Mouse (Mus musculus): ENCODE data around the gene Il1r1. TPM values are rescaled to one million over a fixed set of nuclear protein-coding genes. Genes with fewer than 3 reads are reported as not detected.

The Il1r1 gene
- polyA plus RNA-seq, 1 experiment from 2014 or later: 8.6 TPM

DNA sequence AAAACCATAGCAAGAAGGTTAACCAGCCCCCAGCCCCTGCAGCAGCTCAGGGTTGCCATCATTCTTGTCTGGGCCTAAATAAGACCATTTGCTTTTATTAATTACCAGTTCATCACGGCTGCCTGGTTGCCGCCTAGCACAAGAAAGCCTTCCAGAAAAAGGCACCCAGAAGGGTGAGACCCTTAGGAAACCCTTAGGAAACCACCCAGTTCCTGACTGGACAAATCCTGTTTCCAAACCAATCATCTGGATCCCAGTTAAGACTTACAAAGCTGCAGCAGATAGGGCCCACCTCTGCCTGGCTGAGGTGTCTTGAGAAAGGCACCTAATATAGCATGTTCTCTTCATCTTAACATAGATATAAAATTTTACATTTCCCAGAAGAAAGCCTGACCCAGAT, 1.3 kb upstream of the Il1r1 start:
- 95% methylated on average over 2 of the region's 2 CpGs for WGBS
- ATAC-seq (replicated peaks; ENCODE audit: low FRiP score, low TSS enrichment, low read depth) (no peak), DNase-seq (ENCODE audit: low spot score) (no peak)
- Histone ChIP-seq H3K4me1 (replicated peaks; ENCODE audit: control insufficient read depth, insufficient read depth, low read length) (peaks cover 11% of the 10 kb centered on the region), H3K4me3 (ENCODE audit: low read depth, low read length) (no peak overlapping the region), H3K27ac (ENCODE audit: low read depth) (no peak overlapping the region), H3K9me3 (ENCODE audit: control insufficient read depth, low read length) (no peaks in the 10 kb centered on the region), H3K27me3 (replicated peaks; ENCODE audit: control insufficient read depth, insufficient read depth, low read length) (no peaks in the 10 kb centered on the region), H3K36me3 (ENCODE audit: control insufficient read depth, insufficient read depth, low read length) (no peaks in the 10 kb centered on the region), H3K9ac (ENCODE audit: low read length) (no peak overlapping the region), H3K4me2 (ENCODE audit: low read length) (no peak overlapping the region)

DNA sequence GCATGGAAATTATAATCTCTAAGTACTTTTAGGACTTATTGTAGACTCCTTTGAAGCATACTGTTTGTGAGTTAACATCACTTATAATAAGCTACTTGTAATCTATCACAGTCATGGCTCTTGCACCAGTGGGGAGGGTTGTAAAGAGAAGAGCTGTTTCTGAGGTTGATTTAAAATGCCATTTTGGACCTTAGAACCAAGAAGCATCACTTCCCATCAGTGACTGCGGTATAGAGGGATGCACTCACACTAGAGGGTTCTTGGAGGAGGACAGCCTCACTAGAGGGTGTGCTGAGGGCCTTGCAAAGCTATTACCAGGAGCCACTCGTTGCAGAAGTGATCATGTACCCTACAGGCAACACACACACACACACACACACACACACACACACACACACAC, 700 bp downstream of the Il1r1 start:
- no peaks in the 10 kb centered on the region for H3K9me3 ChIP-seq (ENCODE audit: control insufficient read depth, low read length)
- no peaks in the 10 kb centered on the region for H3K27me3 ChIP-seq (replicated peaks; ENCODE audit: control insufficient read depth, insufficient read depth, low read length)
- no peak for ATAC-seq (replicated peaks; ENCODE audit: low FRiP score, low TSS enrichment, low read depth)
- peaks cover 11% of the 10 kb centered on the region for H3K4me1 ChIP-seq (replicated peaks; ENCODE audit: control insufficient read depth, insufficient read depth, low read length)
- no peak for DNase-seq (ENCODE audit: low spot score)
- no peak overlapping the region for H3K4me3 ChIP-seq (ENCODE audit: low read depth, low read length)
- H3K4me2 ChIP-seq (ENCODE audit: low read length): peak overlapping the region; percentile 41
- H3K27ac ChIP-seq (ENCODE audit: low read depth): 0 out of 2 replicates have a peak overlapping the region, but pooled peaks have one; percentile 51
- H3K36me3 ChIP-seq (ENCODE audit: control insufficient read depth, insufficient read depth, low read length): no peaks in the 10 kb centered on the region
- WGBS: 69% methylated on average over 2 of the region's 2 CpGs
- no peak overlapping the region for H3K9ac ChIP-seq (ENCODE audit: low read length)

DNA sequence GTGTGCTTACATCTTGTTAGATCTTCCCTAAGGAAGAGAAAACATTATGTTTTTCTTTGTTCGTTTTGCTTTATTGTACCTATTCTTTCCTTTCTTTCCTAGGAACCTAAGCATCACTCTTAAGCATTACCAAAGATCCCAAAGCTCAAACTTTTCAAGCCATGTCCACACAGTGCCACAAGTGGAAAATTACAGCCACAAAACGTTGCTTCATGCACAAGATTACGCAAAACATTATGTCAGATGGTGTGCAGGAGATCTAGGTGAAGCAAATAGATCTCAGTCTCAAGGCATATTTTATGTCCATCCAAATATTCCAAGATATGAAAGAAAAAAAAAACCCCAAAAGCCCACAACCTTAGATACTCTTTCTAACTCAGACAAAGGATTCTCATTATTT, 4.2 kb downstream of the Il1r1 start:
- WGBS: 85% methylated on average over 3 of the region's 3 CpGs
- Histone ChIP-seq H3K27ac (ENCODE audit: low read depth) (no peak overlapping the region), H3K4me2 (ENCODE audit: low read length) (no peak overlapping the region), H3K27me3 (replicated peaks; ENCODE audit: control insufficient read depth, insufficient read depth, low read length) (no peaks in the 10 kb centered on the region), H3K9ac (ENCODE audit: low read length) (no peak overlapping the region), H3K4me3 (ENCODE audit: low read depth, low read length) (no peak overlapping the region), H3K9me3 (ENCODE audit: control insufficient read depth, low read length) (no peaks in the 10 kb centered on the region), H3K4me1 (replicated peaks; ENCODE audit: control insufficient read depth, insufficient read depth, low read length) (peaks cover 21% of the 10 kb centered on the region), H3K36me3 (ENCODE audit: control insufficient read depth, insufficient read depth, low read length) (no peaks in the 10 kb centered on the region)
- no peak for DNase-seq (ENCODE audit: low spot score)
- no peak for ATAC-seq (replicated peaks; ENCODE audit: low FRiP score, low TSS enrichment, low read depth)

DNA sequence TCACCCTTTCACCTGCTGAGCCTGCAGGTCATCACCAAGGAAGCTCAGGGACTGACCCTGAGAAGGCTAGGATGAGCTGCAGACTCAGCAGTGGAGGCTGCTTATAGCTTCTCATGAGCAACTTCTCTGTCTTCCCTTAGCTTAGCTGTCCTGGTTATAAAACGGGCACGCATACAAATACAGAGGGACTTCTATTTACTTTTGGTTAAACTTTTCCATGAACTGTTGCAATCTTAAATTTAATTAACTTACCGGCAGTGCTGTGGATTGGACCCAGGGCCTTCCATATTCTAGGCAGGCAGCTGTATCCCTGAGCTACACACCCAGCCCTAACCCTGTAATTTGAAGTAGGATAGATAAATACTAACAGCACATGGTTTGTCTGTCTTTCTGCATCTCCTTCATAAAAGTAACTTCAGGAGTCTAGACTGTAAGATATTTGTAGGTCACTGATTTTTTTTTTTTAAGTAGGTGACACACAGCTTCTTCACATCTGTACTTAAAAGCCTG, 4.9 kb downstream of the Il1r1 start:
- DNase-seq (ENCODE audit: low spot score): no peak
- Histone ChIP-seq H3K4me3 (ENCODE audit: low read depth, low read length) (no peak overlapping the region), H3K4me1 (replicated peaks; ENCODE audit: control insufficient read depth, insufficient read depth, low read length) (peaks cover 16% of the 10 kb centered on the region), H3K9ac (ENCODE audit: low read length) (no peak overlapping the region), H3K27me3 (replicated peaks; ENCODE audit: control insufficient read depth, insufficient read depth, low read length) (no peaks in the 10 kb centered on the region), H3K27ac (ENCODE audit: low read depth) (no peak overlapping the region), H3K4me2 (ENCODE audit: low read length) (no peak overlapping the region), H3K9me3 (ENCODE audit: control insufficient read depth, low read length) (no peaks in the 10 kb centered on the region), H3K36me3 (ENCODE audit: control insufficient read depth, insufficient read depth, low read length) (no peaks in the 10 kb centered on the region)
- WGBS: 70% methylated on average over 3 of the region's 3 CpGs
- no peak for ATAC-seq (replicated peaks; ENCODE audit: low FRiP score, low TSS enrichment, low read depth)

DNA sequence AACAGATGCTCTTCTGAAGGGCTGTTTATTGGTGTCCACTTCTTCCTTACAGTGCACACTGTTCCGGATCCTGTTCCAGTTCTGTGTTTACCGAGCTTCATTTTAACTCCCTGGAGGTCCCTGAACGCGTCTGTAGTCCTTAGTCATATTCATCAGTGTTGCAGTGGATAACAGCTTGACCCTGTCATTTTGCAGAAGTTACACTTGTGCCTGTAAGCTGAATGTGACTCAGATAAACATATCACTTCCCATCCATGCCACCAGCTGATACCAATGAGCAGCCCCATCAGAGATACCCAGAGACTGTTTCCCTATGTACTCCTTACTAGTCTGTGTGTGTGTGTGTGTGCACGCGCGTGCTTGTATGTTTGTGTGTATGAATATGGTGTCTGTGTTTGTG, 5.5 kb downstream of the Il1r1 start:
- H3K27me3 ChIP-seq (replicated peaks; ENCODE audit: control insufficient read depth, insufficient read depth, low read length): no peaks in the 10 kb centered on the region
- H3K4me1 ChIP-seq (replicated peaks; ENCODE audit: control insufficient read depth, insufficient read depth, low read length): peaks cover 16% of the 10 kb centered on the region
- H3K27ac ChIP-seq (ENCODE audit: low read depth): no peak overlapping the region
- H3K36me3 ChIP-seq (ENCODE audit: control insufficient read depth, insufficient read depth, low read length): no peaks in the 10 kb centered on the region
- no peak overlapping the region for H3K4me3 ChIP-seq (ENCODE audit: low read depth, low read length)
- DNase-seq (ENCODE audit: low spot score) (no peak), ATAC-seq (replicated peaks; ENCODE audit: low FRiP score, low TSS enrichment, low read depth) (no peak)
- no peaks in the 10 kb centered on the region for H3K9me3 ChIP-seq (ENCODE audit: control insufficient read depth, low read length)
- H3K9ac ChIP-seq (ENCODE audit: low read length): no peak overlapping the region
- 53% methylated on average over 7 of the region's 7 CpGs for WGBS
- no peak overlapping the region for H3K4me2 ChIP-seq (ENCODE audit: low read length)

DNA sequence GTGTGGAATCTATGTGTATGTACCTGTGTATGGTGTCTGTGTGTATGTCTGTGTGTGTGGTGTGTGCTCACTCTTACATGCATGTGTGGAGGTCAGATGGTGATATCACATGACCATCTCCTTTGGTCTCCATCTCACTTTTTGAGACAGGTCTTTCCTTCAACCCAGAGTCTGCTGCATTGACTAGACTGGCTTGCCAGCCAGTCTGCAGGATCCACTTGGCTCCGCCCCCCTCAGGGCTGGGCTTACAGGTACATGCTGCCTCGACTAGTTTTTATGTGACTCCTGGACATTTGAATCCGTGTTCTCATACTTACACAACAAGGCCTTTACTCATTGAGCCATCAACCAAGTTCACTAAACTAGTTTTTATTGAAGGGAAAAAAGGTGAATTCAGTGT, 6.2 kb downstream of the Il1r1 start:
- WGBS: 90% methylated on average over 3 of the region's 3 CpGs
- H3K4me3 ChIP-seq (ENCODE audit: low read depth, low read length): no peak overlapping the region
- no peak overlapping the region for H3K27ac ChIP-seq (ENCODE audit: low read depth)
- H3K9ac ChIP-seq (ENCODE audit: low read length): no peak overlapping the region
- no peak overlapping the region for H3K4me2 ChIP-seq (ENCODE audit: low read length)
- no peak for ATAC-seq (replicated peaks; ENCODE audit: low FRiP score, low TSS enrichment, low read depth)
- H3K4me1 ChIP-seq (replicated peaks; ENCODE audit: control insufficient read depth, insufficient read depth, low read length): peaks cover 16% of the 10 kb centered on the region
- no peaks in the 10 kb centered on the region for H3K36me3 ChIP-seq (ENCODE audit: control insufficient read depth, insufficient read depth, low read length)
- DNase-seq (ENCODE audit: low spot score): no peak
- no peaks in the 10 kb centered on the region for H3K9me3 ChIP-seq (ENCODE audit: control insufficient read depth, low read length)
- no peaks in the 10 kb centered on the region for H3K27me3 ChIP-seq (replicated peaks; ENCODE audit: control insufficient read depth, insufficient read depth, low read length)

DNA sequence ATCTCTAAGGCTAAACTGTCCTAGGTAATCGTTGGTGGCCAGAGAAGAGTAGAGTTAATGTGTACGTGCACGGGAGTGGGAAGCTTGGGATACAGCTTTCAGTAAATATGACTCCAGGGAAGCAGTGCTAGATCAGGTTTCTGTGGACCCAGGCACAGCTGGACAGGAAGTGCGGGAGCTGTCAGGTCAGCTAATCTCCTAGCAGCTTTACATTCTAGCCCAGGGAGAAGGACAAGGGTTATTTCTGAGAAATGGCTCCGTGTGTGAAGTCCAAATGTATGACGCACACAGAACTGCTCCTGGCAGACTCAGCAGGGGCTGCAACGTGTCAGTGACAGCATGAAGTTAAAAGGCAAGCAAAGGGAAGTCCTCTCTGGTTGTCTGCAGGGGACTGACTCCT, 8.3 kb downstream of the Il1r1 start:
- DNase-seq (ENCODE audit: low spot score) (no peak), ATAC-seq (replicated peaks; ENCODE audit: low FRiP score, low TSS enrichment, low read depth) (0 out of 2 replicates have a peak, but pooled peaks have one; percentile 32)
- Histone ChIP-seq H3K9me3 (ENCODE audit: control insufficient read depth, low read length) (no peaks in the 10 kb centered on the region), H3K9ac (ENCODE audit: low read length) (no peak overlapping the region), H3K4me1 (replicated peaks; ENCODE audit: control insufficient read depth, insufficient read depth, low read length) (peaks cover 16% of the 10 kb centered on the region), H3K4me2 (ENCODE audit: low read length) (no peak overlapping the region), H3K27me3 (replicated peaks; ENCODE audit: control insufficient read depth, insufficient read depth, low read length) (no peaks in the 10 kb centered on the region), H3K27ac (ENCODE audit: low read depth) (peak overlapping the region; percentile 39), H3K4me3 (ENCODE audit: low read depth, low read length) (no peak overlapping the region), H3K36me3 (ENCODE audit: control insufficient read depth, insufficient read depth, low read length) (no peaks in the 10 kb centered on the region)
- WGBS: 25% methylated on average over 7 of the region's 7 CpGs

DNA sequence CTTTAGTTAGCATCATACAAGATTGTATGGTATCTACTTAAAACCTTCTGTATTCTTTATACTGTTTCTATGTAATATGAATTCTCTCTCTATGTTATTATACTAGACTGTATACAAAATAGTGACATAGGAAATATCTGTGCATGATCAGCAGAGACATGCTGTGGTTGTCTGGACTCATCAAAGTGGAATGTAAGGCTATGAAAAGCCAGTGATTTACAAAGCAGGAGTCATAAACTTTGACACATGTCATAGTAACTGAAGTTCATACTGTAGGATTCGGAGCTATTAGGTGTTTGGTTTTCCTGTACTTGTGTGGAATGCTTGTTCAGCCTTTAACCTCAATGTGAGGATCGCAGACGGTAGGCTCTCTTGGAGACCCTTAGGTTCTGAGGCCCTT, 8.7 kb downstream of the Il1r1 start:
- Histone ChIP-seq H3K4me3 (ENCODE audit: low read depth, low read length) (no peak overlapping the region), H3K9me3 (ENCODE audit: control insufficient read depth, low read length) (no peaks in the 10 kb centered on the region), H3K27me3 (replicated peaks; ENCODE audit: control insufficient read depth, insufficient read depth, low read length) (no peaks in the 10 kb centered on the region), H3K9ac (ENCODE audit: low read length) (no peak overlapping the region), H3K27ac (ENCODE audit: low read depth) (peak overlapping the region; percentile 39), H3K4me1 (replicated peaks; ENCODE audit: control insufficient read depth, insufficient read depth, low read length) (peaks cover 16% of the 10 kb centered on the region), H3K36me3 (ENCODE audit: control insufficient read depth, insufficient read depth, low read length) (no peaks in the 10 kb centered on the region), H3K4me2 (ENCODE audit: low read length) (no peak overlapping the region)
- 58% methylated on average over 3 of the region's 3 CpGs for WGBS
- DNase-seq (ENCODE audit: low spot score) (no peak), ATAC-seq (replicated peaks; ENCODE audit: low FRiP score, low TSS enrichment, low read depth) (0 out of 2 replicates have a peak, but pooled peaks have one; percentile 8)

DNA sequence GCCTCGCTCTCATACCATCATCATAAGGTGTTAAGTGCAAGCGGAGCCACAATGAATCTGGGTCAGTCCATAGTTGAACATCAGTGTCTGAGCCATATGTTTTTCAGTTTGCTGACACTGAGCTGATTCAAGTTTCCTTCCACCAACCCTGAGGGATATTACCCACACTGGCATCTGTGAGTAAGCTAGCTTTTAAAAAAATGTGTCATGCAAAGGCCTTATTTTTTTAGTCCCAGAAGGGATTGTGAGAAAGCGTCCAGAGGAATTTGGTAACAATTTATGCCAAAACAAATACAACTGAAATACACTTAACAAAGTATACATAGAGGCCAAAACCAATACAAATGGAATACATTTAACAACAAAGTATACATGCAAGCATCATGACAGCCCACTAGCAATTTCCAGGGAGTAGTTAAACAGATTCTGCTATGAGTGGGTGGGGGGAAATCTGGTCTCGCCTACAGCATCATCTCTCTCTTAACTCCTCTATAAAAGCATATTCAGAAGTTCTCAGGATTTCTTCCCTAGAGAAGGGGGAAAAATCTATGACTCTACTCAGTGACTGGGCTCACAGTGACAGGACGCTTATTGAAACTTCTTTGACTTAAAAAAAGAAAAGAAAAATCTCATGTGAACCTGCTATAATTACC, 10.8 kb downstream of the Il1r1 start:
- 88% methylated on average over 5 of the region's 5 CpGs for WGBS
- Histone ChIP-seq H3K9me3 (ENCODE audit: control insufficient read depth, low read length) (no peaks in the 10 kb centered on the region), H3K27me3 (replicated peaks; ENCODE audit: control insufficient read depth, insufficient read depth, low read length) (no peaks in the 10 kb centered on the region), H3K4me1 (replicated peaks; ENCODE audit: control insufficient read depth, insufficient read depth, low read length) (peaks cover 16% of the 10 kb centered on the region), H3K27ac (ENCODE audit: low read depth) (no peak overlapping the region), H3K9ac (ENCODE audit: low read length) (no peak overlapping the region), H3K36me3 (ENCODE audit: control insufficient read depth, insufficient read depth, low read length) (no peaks in the 10 kb centered on the region), H3K4me2 (ENCODE audit: low read length) (no peak overlapping the region), H3K4me3 (ENCODE audit: low read depth, low read length) (no peak overlapping the region)
- ATAC-seq (replicated peaks; ENCODE audit: low FRiP score, low TSS enrichment, low read depth) (no peak), DNase-seq (ENCODE audit: low spot score) (peak; percentile 13)

Measured in intestine, embryonic 14.5 days (tissue).